Mouse (Mus musculus): ENCODE measurements around the gene Zfp775. TPM values are rescaled to one million over a fixed set of nuclear protein-coding genes. Genes with fewer than 3 reads are reported as not detected.

Zfp775 gene
- total RNA-seq, 1 experiment from 2014 or later: 2.6 TPM

- 0 out of 2 replicates have a peak, but pooled peaks have one; percentile 48 for ATAC-seq (ENCODE audit: extremely low read depth, insufficient number of reproducible peaks, low FRiP score, poor library complexity, severe bottlenecking)
These were observed 19.8 kb upstream of the Zfp775 start for GRCm38 (mm10) chr6:48582037-48582436.

GRCm38 (mm10) chr6:48589194-48589750, 12.6 kb upstream of the Zfp775 start, which contains the start of gene Gm45021:
Gm45021 (plus strand) TSS chr6:48589610.
- no peak for ATAC-seq (ENCODE audit: extremely low read depth, insufficient number of reproducible peaks, low FRiP score, poor library complexity, severe bottlenecking)

- no peak for ATAC-seq (ENCODE audit: extremely low read depth, insufficient number of reproducible peaks, low FRiP score, poor library complexity, severe bottlenecking)
These were observed 10.5 kb upstream of the Zfp775 start for GRCm38 (mm10) chr6:48591221-48591845.

- no peak for ATAC-seq (ENCODE audit: extremely low read depth, insufficient number of reproducible peaks, low FRiP score, poor library complexity, severe bottlenecking)
These were observed 10.0 kb upstream of the Zfp775 start for GRCm38 (mm10) chr6:48591871-48592270.

- ATAC-seq (ENCODE audit: extremely low read depth, insufficient number of reproducible peaks, low FRiP score, poor library complexity, severe bottlenecking): peak; percentile 21; the same call in 1 of the 2 replicates
These were observed 8.5 kb upstream of the Zfp775 start, which contains the start of the genes Repin1 and Gm44965 for GRCm38 (mm10) chr6:48593158-48594042. Repin1 (plus strand) TSS chr6:48593883. Gm44965 (plus strand) TSS chr6:48593941.

- no peak for ATAC-seq (ENCODE audit: extremely low read depth, insufficient number of reproducible peaks, low FRiP score, poor library complexity, severe bottlenecking)
These were observed 7.7 kb upstream of the Zfp775 start for GRCm38 (mm10) chr6:48594043-48594738.

GRCm38 (mm10) chr6:48595278-48595677, 6.6 kb upstream of the Zfp775 start:
- ATAC-seq (ENCODE audit: extremely low read depth, insufficient number of reproducible peaks, low FRiP score, poor library complexity, severe bottlenecking): no peak

GRCm38 (mm10) chr6:48596545-48597232, 5.2 kb upstream of the Zfp775 start:
- ATAC-seq (ENCODE audit: extremely low read depth, insufficient number of reproducible peaks, low FRiP score, poor library complexity, severe bottlenecking): no peak

- ATAC-seq (ENCODE audit: extremely low read depth, insufficient number of reproducible peaks, low FRiP score, poor library complexity, severe bottlenecking): no peak
These were observed 4.6 kb upstream of the Zfp775 start for GRCm38 (mm10) chr6:48597233-48597625.

GRCm38 (mm10) chr6:48600594-48600993, 1.3 kb upstream of the Zfp775 start:
- ATAC-seq (ENCODE audit: extremely low read depth, insufficient number of reproducible peaks, low FRiP score, poor library complexity, severe bottlenecking): no peak

GRCm38 (mm10) chr6:48602080-48602741, 348 bp downstream of the Zfp775 start:
- peak; percentile 2; the same call in 1 of the 2 replicates for ATAC-seq (ENCODE audit: extremely low read depth, insufficient number of reproducible peaks, low FRiP score, poor library complexity, severe bottlenecking)

- no peak for ATAC-seq (ENCODE audit: extremely low read depth, insufficient number of reproducible peaks, low FRiP score, poor library complexity, severe bottlenecking)
These were observed 6.3 kb downstream of the Zfp775 start for GRCm38 (mm10) chr6:48608124-48608523.

- ATAC-seq (ENCODE audit: extremely low read depth, insufficient number of reproducible peaks, low FRiP score, poor library complexity, severe bottlenecking): 0 out of 2 replicates have a peak, but pooled peaks have one; percentile 1
These were observed 7.6 kb downstream of the Zfp775 start for GRCm38 (mm10) chr6:48609512-48609911.

- no peak for ATAC-seq (ENCODE audit: extremely low read depth, insufficient number of reproducible peaks, low FRiP score, poor library complexity, severe bottlenecking)
These were observed 8.8 kb downstream of the Zfp775 start for GRCm38 (mm10) chr6:48610657-48611056.

- ATAC-seq (ENCODE audit: extremely low read depth, insufficient number of reproducible peaks, low FRiP score, poor library complexity, severe bottlenecking): no peak
These were observed 11.6 kb downstream of the Zfp775 start for GRCm38 (mm10) chr6:48613464-48613863.

GRCm38 (mm10) chr6:48614756-48615155, 12.9 kb downstream of the Zfp775 start:
- no peak for ATAC-seq (ENCODE audit: extremely low read depth, insufficient number of reproducible peaks, low FRiP score, poor library complexity, severe bottlenecking)

GRCm38 (mm10) chr6:48620031-48620430, 18.2 kb downstream of the Zfp775 start:
- ATAC-seq (ENCODE audit: extremely low read depth, insufficient number of reproducible peaks, low FRiP score, poor library complexity, severe bottlenecking): no peak
